Mouse (Mus musculus) embryonic facial prominence, embryonic 12.5 days (tissue): ENCODE measurements around the gene Ube2g2. TPM values are rescaled to one million over a fixed set of nuclear protein-coding genes. Genes with fewer than 3 reads are reported as not detected.

ENCODE experiments used
- ATAC-seq: fragments of 200-750 bp; cut with Nextera tagmentation; 2 replicates; pipeline ENCODE4 v1.8.0; 2017; ENCODE audit not compliant: insufficient number of reproducible peaks, insufficient read depth, low FRiP score, low TSS enrichment
- H3K27ac ChIP-seq: fragments of 300-500 bp; sonication (generic); 2 replicates; pipeline ENCODE4 v1.5.1; 2016; ENCODE audit warnings: mild to moderate bottlenecking
- H3K27me3 ChIP-seq: fragments of 300-500 bp; sonication (generic); 2 replicates; pipeline ENCODE4 v1.6.1; 2016; ENCODE audit warnings: mild to moderate bottlenecking, moderate library complexity
- H3K36me3 ChIP-seq: fragments of 300-500 bp; sonication (generic); 2 replicates; pipeline ENCODE4 v1.6.1; 2016; ENCODE audit warnings: mild to moderate bottlenecking
- H3K4me1 ChIP-seq: fragments of 300-500 bp; sonication (generic); 2 replicates; pipeline ENCODE4 v1.6.1; 2016
- H3K4me2 ChIP-seq: fragments of 300-500 bp; sonication (generic); replicated peaks from 2 replicates; pipeline ENCODE4 v1.6.1; 2016; ENCODE audit warnings: mild to moderate bottlenecking, moderate library complexity
- H3K4me3 ChIP-seq: fragments of 300-500 bp; sonication (generic); 2 replicates; pipeline ENCODE4 v1.5.1; 2016; ENCODE audit warnings: mild to moderate bottlenecking
- H3K9ac ChIP-seq: fragments of 300-500 bp; sonication (generic); 2 replicates; pipeline ENCODE4 v1.6.1; 2016; ENCODE audit warnings: mild to moderate bottlenecking, moderate library complexity
- H3K9me3 ChIP-seq: fragments of 300-500 bp; sonication (generic); 2 replicates; pipeline ENCODE4 v1.6.1; 2016; ENCODE audit warnings: mild to moderate bottlenecking, moderate library complexity
- WGBS: fragments of 180-500 bp; shearing (Covaris S2); methylation state at CpG from one replicate; pipeline ENCODE4 v1.1.7; 2016; 5-methylcytosine and 5-hydroxymethylcytosine counted together
- polyA plus RNA-seq: library from polyadenylated mRNA; unstranded; fragments of >200 nt; fragmentation: Nextera tagmentation; extraction: Ambion mirVana; gene quantifications from 2 replicates; pipeline ENCODE4 v1.2.1, GENCODE M21; 2016

Ube2g2 gene
- polyA plus RNA-seq, 1 experiment from 2014 or later = 81.7 TPM

GRCm38 (mm10) chr10:77589117-77589516, 33.0 kb upstream of the Ube2g2 start:
- ATAC-seq = no peak
- H3K9ac ChIP-seq = no peak overlapping the region
- WGBS = 79% methylated on average over 7 of the region's 7 CpGs

GRCm38 (mm10) chr10:77589749-77590148, 32.3 kb upstream of the Ube2g2 start:
- no peak overlapping the region for H3K4me3 ChIP-seq
- no peaks in the 10 kb centered on the region for H3K27me3 ChIP-seq
- no peak overlapping the region for H3K27ac ChIP-seq
- H3K4me2 ChIP-seq = no peak overlapping the region
- H3K36me3 ChIP-seq = peaks cover 77% of the 10 kb centered on the region
- no peaks in the 10 kb centered on the region for H3K4me1 ChIP-seq
- ATAC-seq = 0 out of 2 replicates have a peak, but pooled peaks have one; percentile 41
- no peaks in the 10 kb centered on the region for H3K9me3 ChIP-seq
- WGBS = 79% methylated on average over 8 of the region's 8 CpGs
- no peak overlapping the region for H3K9ac ChIP-seq

More at GRCm38 (mm10) chr10:77589117-77589516, 33.0 kb upstream of the Ube2g2 start:
- Histone ChIP-seq H3K4me3 (no peak overlapping the region), H3K27me3 (no peaks in the 10 kb centered on the region), H3K9me3 (no peaks in the 10 kb centered on the region), H3K4me1 (no peaks in the 10 kb centered on the region), H3K4me2 (no peak overlapping the region), H3K27ac (no peak overlapping the region), H3K36me3 (peaks cover 70% of the 10 kb centered on the region)

- no peaks in the 10 kb centered on the region for H3K9me3 ChIP-seq
- no peaks in the 10 kb centered on the region for H3K27me3 ChIP-seq
- no peak overlapping the region for H3K4me3 ChIP-seq
- no peak overlapping the region for H3K4me2 ChIP-seq
- peak; percentile 11; the same call in 1 of the 2 replicates for ATAC-seq
- H3K9ac ChIP-seq = no peak overlapping the region
- H3K4me1 ChIP-seq = no peaks in the 10 kb centered on the region
- H3K27ac ChIP-seq = no peak overlapping the region
- WGBS = 41% methylated on average over 6 of the region's 6 CpGs
- peaks cover 87% of the 10 kb centered on the region for H3K36me3 ChIP-seq
Measured at GRCm38 (mm10) chr10:77590812-77591211, 31.3 kb upstream of the Ube2g2 start.

- Histone ChIP-seq H3K36me3 (peaks cover 95% of the 10 kb centered on the region), H3K4me3 (no peak overlapping the region), H3K27ac (no peak overlapping the region), H3K9me3 (no peaks in the 10 kb centered on the region), H3K4me1 (no peaks in the 10 kb centered on the region), H3K9ac (no peak overlapping the region), H3K4me2 (no peak overlapping the region), H3K27me3 (no peaks in the 10 kb centered on the region)
- ATAC-seq = no peak
- WGBS = 82% methylated on average over 6 of the region's 6 CpGs
Measured at GRCm38 (mm10) chr10:77591546-77591945, 30.5 kb upstream of the Ube2g2 start.

GRCm38 (mm10) chr10:77596060-77596459, 26.0 kb upstream of the Ube2g2 start:
- H3K27me3 ChIP-seq = no peaks in the 10 kb centered on the region
- H3K4me3 ChIP-seq = no peak overlapping the region
- no peak overlapping the region for H3K9ac ChIP-seq
- 88% methylated on average over 2 of the region's 2 CpGs for WGBS
- H3K36me3 ChIP-seq = peaks cover 76% of the 10 kb centered on the region
- no peak overlapping the region for H3K4me2 ChIP-seq
- no peak for ATAC-seq
- no peaks in the 10 kb centered on the region for H3K4me1 ChIP-seq
- H3K27ac ChIP-seq = no peak overlapping the region
- H3K9me3 ChIP-seq = no peaks in the 10 kb centered on the region

GRCm38 (mm10) chr10:77603021-77603420, 19.1 kb upstream of the Ube2g2 start:
- 57% methylated on average over 4 of the region's 4 CpGs for WGBS
- no peak overlapping the region for H3K27ac ChIP-seq
- H3K9me3 ChIP-seq = peaks cover 5% of the 10 kb centered on the region; the same call in 1 of the 2 replicates
- no peak overlapping the region for H3K4me3 ChIP-seq
- ATAC-seq = no peak
- H3K27me3 ChIP-seq = no peaks in the 10 kb centered on the region
- no peak overlapping the region for H3K4me2 ChIP-seq
- H3K9ac ChIP-seq = no peak overlapping the region
- peaks cover 13% of the 10 kb centered on the region for H3K4me1 ChIP-seq
- peaks cover 16% of the 10 kb centered on the region for H3K36me3 ChIP-seq

- Histone ChIP-seq H3K27me3 (no peaks in the 10 kb centered on the region), H3K9me3 (peaks cover 5% of the 10 kb centered on the region; the same call in 1 of the 2 replicates), H3K9ac (no peak overlapping the region), H3K27ac (no peak overlapping the region), H3K4me1 (peaks cover 16% of the 10 kb centered on the region), H3K4me3 (no peak overlapping the region), H3K4me2 (no peak overlapping the region), H3K36me3 (peaks cover 10% of the 10 kb centered on the region; the same call in 1 of the 2 replicates)
- WGBS = 88% methylated on average over 6 of the region's 6 CpGs
- ATAC-seq = no peak
Measured at GRCm38 (mm10) chr10:77604111-77604510, 18.0 kb upstream of the Ube2g2 start.

GRCm38 (mm10) chr10:77604958-77605357, 17.1 kb upstream of the Ube2g2 start:
- no peaks in the 10 kb centered on the region for H3K27me3 ChIP-seq
- 87% methylated on average over 5 of the region's 5 CpGs for WGBS
- H3K36me3 ChIP-seq = peaks cover 11% of the 10 kb centered on the region
- H3K4me2 ChIP-seq = no peak overlapping the region
- peak overlapping the region; percentile 95; the same call in 1 of the 2 replicates for H3K27ac ChIP-seq
- no peak overlapping the region for H3K4me3 ChIP-seq
- H3K9ac ChIP-seq = no peak overlapping the region
- no peak for ATAC-seq
- peaks cover 5% of the 10 kb centered on the region; the same call in 1 of the 2 replicates for H3K9me3 ChIP-seq
- H3K4me1 ChIP-seq = peaks cover 16% of the 10 kb centered on the region

GRCm38 (mm10) chr10:77605368-77605767, 16.7 kb upstream of the Ube2g2 start:
- peaks cover 15% of the 10 kb centered on the region for H3K36me3 ChIP-seq
- H3K9ac ChIP-seq = peak overlapping the region; percentile 85
- WGBS = 39% methylated on average over 1 of the region's 1 CpGs
- H3K4me2 ChIP-seq = peak overlapping the region; percentile 91
- peaks cover 5% of the 10 kb centered on the region; the same call in 1 of the 2 replicates for H3K9me3 ChIP-seq
- peaks cover 16% of the 10 kb centered on the region for H3K4me1 ChIP-seq
- ATAC-seq = 0 out of 2 replicates have a peak, but pooled peaks have one; percentile 4
- peak overlapping the region; percentile 74 for H3K4me3 ChIP-seq
- peak overlapping the region; percentile 95 for H3K27ac ChIP-seq
- H3K27me3 ChIP-seq = no peaks in the 10 kb centered on the region

- Histone ChIP-seq H3K4me3 (peak within 1 kb of the TSS; percentile 74), H3K9me3 (peaks cover 5% of the 10 kb centered on the region; the same call in 1 of the 2 replicates), H3K9ac (peak within 1 kb of the TSS; percentile 85), H3K27ac (peak within 1 kb of the TSS; percentile 95), H3K27me3 (no peaks in the 10 kb centered on the region), H3K36me3 (peaks cover 23% of the 10 kb centered on the region), H3K4me1 (peaks cover 16% of the 10 kb centered on the region), H3K4me2 (peak within 1 kb of the TSS; percentile 91)
- under 1% methylated on average over 105 of the region's 119 CpGs for WGBS
- ATAC-seq = peak; percentile 73
Measured at GRCm38 (mm10) chr10:77605908-77606826, 15.9 kb upstream of the Ube2g2 start, which contains the start of the genes Sumo3 and Gm49325. TSS of gene Sumo3 (plus strand) at chr10:77606097. TSS of gene Gm49325 (plus strand) at chr10:77606197.

GRCm38 (mm10) chr10:77606855-77607254, 15.2 kb upstream of the Ube2g2 start:
- peaks cover 5% of the 10 kb centered on the region; the same call in 1 of the 2 replicates for H3K9me3 ChIP-seq
- H3K4me2 ChIP-seq = peak overlapping the region; percentile 91
- peak overlapping the region; percentile 74 for H3K4me3 ChIP-seq
- peak overlapping the region; percentile 85 for H3K9ac ChIP-seq
- H3K27me3 ChIP-seq = no peaks in the 10 kb centered on the region
- ATAC-seq = no peak
- 37% methylated on average over 7 of the region's 7 CpGs for WGBS
- peak overlapping the region; percentile 95; the same call in 1 of the 2 replicates for H3K27ac ChIP-seq
- peaks cover 16% of the 10 kb centered on the region for H3K4me1 ChIP-seq
- H3K36me3 ChIP-seq = peaks cover 30% of the 10 kb centered on the region
